Mouse (Mus musculus): ENCODE data around the gene Acvr1. TPM values are rescaled to one million over a fixed set of nuclear protein-coding genes. Genes with fewer than 3 reads are reported as not detected.

Gene Acvr1
- polyA plus RNA-seq (2017; shearing (Covaris generic)), result 0.47 TPM

DNA sequence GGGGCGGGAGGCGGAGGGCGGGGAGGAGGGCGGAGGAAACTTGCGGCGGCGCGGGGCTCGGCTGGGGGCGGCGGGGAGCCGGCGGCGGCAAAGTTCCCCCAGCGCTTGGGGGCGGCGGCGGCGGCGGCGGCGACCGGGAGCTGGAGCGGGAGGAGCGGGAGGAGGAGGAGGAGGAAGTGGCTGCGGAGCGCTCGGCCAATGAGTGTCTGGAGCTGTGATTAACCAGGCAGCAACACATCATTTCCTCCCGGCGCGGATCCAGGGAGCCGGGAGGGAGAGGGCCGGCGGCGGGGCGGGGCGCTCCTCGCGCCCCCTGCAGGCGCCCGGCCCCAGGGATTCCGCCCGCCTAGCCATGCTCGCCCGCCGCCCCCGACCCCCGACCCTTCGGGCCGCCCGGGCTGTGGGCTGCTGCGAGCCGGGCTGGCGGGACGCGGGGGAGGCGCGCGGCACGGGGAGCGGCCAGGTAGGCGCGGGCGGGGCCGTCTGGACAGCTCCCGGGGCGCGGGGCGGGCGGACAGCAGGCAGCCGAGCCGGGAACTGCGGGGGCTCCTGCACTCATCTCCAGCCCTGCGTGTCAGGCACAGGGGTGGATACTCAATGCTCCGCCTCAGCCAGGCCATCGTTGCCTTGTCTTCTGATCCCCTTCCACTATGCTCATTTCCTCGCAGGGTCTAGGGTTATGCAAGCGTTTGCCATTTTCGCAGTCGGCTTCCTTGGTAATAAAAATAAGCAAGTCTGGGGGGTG is at the start of gene Acvr1, which contains the start of gene Upp2:
TSS of gene Acvr1 (minus strand) at position 92 of the 745 bp plus-strand sequence.
TSS of gene Upp2 (plus strand) at position 233 of the 745 bp plus-strand sequence.

DNA sequence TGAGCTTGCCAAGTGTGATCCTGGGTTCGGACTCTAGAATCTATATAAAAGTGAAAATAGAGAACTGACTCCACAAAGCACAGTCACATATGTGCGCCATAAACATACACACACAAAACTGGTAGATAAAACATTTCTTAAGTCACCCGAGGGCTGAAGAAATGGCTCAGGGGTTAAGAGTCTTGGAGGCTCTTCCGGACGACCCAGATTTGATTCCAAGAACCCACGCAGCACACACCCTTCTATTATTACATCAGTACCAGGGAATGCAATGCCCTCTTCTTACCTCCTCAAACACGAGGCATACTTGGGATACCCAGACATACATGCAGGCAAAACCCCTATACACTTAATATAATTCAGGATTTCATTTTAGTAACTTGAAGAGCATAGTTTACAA is 97.1 kb downstream of the Acvr1 start, which contains the start of gene Gm17409:
TSS of gene Gm17409 (plus strand) at position 301 of the 400 bp plus-strand sequence.

DNA sequence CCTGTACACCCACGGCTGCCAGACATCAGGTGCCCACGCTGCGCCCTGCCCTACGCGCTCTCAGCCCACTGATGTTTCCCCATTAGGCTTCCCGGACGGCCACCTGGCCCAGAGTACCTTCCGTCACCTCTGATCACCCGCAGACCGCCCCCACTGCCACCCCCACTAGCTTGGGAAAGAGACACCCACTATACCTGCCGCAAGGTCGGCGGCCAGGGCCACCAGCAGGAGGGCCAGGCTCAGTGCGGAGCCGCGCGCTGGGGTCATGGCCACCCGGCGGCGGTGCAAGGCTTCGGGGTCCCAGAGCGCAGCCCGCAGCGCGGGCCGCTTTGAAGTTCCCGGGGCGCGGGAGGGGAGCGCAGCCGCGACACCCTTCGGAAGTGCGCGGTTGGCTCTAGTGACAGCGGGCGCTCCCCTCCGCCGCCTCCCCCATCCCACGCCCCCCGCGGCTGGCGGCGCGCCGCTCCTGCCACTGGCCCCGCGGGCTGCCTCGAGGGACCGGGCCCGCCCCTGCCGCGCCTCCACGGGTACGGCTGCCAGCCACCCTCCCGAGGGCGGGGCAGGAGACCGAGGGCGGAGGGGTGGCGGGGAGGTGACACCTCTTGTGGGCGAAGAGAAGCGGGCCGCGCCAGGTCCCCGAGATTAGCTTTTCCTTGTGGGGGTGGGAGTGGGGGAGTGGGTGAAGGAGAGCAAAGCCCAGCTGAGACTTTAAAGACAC is 209.4 kb downstream of the Acvr1 start, which contains the start of gene Acvr1c:
TSS of gene Acvr1c (minus strand) at position 482 of the 718 bp plus-strand sequence.

Other genes with a start within 250 kb of the Acvr1 start
- 1.7 TPM for gene Acvr1c, start 209.3 kb downstream of the Acvr1 start, polyA plus RNA-seq (2017; shearing (Covaris generic))
- gene Gm17409, start 97.0 kb downstream of the Acvr1 start, polyA plus RNA-seq (2017; shearing (Covaris generic)), result not detected
- gene Upp2, start 141 bp upstream of the Acvr1 start, polyA plus RNA-seq (2017; shearing (Covaris generic)), result 0.12 TPM